Mouse (Mus musculus): ENCODE results near the gene Hcrt.

Hcrt gene

DNA sequence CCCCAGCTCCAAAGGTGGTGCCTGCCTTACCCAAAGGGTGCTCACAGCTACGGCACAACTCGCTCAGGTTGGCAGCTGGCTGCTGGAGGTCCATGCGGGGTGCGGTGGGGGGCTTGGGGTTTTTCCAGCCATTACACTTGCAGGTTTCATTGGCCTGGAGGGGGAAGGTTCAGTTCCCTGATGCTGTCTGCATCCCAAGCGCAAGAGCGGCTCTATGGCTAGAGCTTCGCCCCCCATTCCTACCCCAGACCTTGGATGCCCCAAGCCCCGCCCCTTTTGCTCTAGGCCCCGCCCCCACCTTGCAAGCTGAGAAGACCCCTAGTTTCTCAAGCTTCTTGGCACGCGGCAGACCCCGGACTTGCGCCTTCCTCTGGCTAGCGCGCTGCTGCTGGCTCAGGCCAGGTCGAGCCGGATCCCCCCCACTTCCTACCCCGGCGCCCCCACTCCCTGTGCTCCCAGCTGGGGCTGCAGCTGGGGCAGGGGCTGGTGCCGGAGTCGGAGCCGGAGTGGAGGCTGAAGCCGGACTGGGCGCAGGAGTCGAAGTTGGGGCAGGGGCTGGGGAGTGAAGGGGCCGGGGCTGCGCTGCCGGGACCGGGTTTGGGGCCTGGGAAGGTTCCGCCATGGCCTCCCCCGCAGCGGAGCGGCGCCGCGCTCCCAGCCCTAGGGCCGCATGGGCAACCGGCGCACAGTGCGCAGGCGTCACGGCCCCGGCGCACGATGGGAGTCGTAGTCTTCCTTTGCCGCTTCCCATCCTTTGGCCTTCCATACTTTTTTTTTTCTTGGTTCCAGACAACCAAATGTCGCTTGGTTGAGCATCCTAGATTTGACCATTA lies 50.7 kb downstream of the Hcrt start, which contains the start of gene Kat2a:
Gene Kat2a, minus strand, starts transcription at position 683 of the 833 bp plus-strand sequence.
- peak; percentile 78 for DNase-seq (ENCODE audit: low read depth, low spot score)

All from A20 (cell line).